8 mouse cellular contexts compared by ENCODE assay signal in the genomic region with DNA sequence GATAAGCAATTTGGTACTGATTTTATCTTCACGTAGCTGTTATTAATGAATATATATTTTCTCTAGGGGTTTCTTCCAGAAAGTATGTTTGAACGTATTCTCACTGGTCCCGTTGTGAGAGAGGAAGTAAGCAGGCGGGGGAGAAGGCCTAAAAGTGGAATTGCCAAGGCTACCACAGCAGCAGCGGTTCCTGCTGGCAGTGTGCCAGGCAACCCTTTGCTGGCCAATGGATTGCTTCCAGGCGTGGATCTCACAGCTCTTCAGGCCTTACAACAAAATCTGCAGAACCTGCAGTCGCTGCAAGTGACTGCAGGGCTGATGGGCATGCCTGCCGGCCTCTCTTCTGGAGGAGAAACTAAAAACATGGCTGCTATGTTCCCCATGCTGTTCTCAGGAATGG. TPM values are rescaled to one million over a fixed set of nuclear protein-coding genes. Genes with fewer than 3 reads are reported as not detected.
DNase-seq lines count a peak whose midpoint lies in the region; ATAC-seq and TF ChIP-seq lines count a peak whose summit lies in the region.

No protein-coding gene starts in this region.

- H3K9me3 ChIP-seq in liver, embryonic 12.5 days (replicated peaks) = no peaks in the 10 kb centered on the region
- H3K9me3 ChIP-seq in neural tube, embryonic 13.5 days = no peaks in the 10 kb centered on the region

- no peak for TF ChIP-seq CTCF in liver, adult 2 months (IDR thresholded peaks at IDR 0.05; ENCODE audit: low read depth, low read length)
- TF ChIP-seq CTCF in gastrocnemius, adult 2 months (IDR thresholded peaks at IDR 0.05) = no peak

- TF ChIP-seq POLR2A in liver, adult 2 months (IDR thresholded peaks at IDR 0.05; ENCODE audit: extremely low read depth, insufficient read depth, low read length) = no peak

- peak; percentile 21 for DNase-seq in liver, adult 2 months (ENCODE audit: extremely low read depth, low read depth, low spot score)
- DNase-seq in cerebellum, adult 11 months = peak; percentile 53
- peak; percentile 74 for DNase-seq in gastrocnemius, adult 2 months
- peak; percentile 66 for DNase-seq in kidney, adult 18-20 months
- peak; percentile 46 to 55 for DNase-seq in left cerebral cortex, postnatal 36 days (ENCODE audit: low spot score in 2 of 2)
- DNase-seq in natural killer cell, adult 2 months (ENCODE audit: low spot score in 2 of 2) = no peak

- peaks cover 48% of the 10 kb centered on the region for H3K36me3 ChIP-seq in liver, adult 2 months (ENCODE audit: control insufficient read depth, insufficient read depth, low read length)
- peaks cover 40% of the 10 kb centered on the region for H3K36me3 ChIP-seq in liver, embryonic 12.5 days
- H3K36me3 ChIP-seq in neural tube, embryonic 13.5 days = peaks cover 66% of the 10 kb centered on the region

- intact Hi-C loops in gastrocnemius, adult 2 months (cut with DNase I) = no loop called here
- intact Hi-C loops in left cerebral cortex, postnatal 36 days (cut with DNase I) = no loop called here

- H3K27me3 ChIP-seq in liver, adult 2 months (ENCODE audit: control insufficient read depth, insufficient read depth, low read length) = no peaks in the 10 kb centered on the region
- H3K27me3 ChIP-seq in liver, embryonic 12.5 days (replicated peaks) = no peaks in the 10 kb centered on the region
- H3K27me3 ChIP-seq in neural tube, embryonic 13.5 days = no peaks in the 10 kb centered on the region

- H3K4me3 ChIP-seq in liver, adult 2 months (ENCODE audit: insufficient read depth, low read depth, low read length) = no peak overlapping the region
- no peak overlapping the region for H3K4me3 ChIP-seq in liver, embryonic 12.5 days
- peak overlapping the region; percentile 8; the same call in 1 of the 2 replicates for H3K4me3 ChIP-seq in gastrocnemius, adult 2 months
- H3K4me3 ChIP-seq in neural tube, embryonic 13.5 days = no peak overlapping the region

- no peaks in the 10 kb centered on the region for H3K79me2 ChIP-seq in liver, adult 2 months (ENCODE audit: control insufficient read depth, insufficient read depth, low read length)

- WGBS in liver, adult 2 months = 59% methylated on average over 8 of the region's 8 CpGs
- WGBS in liver, embryonic 12.5 days (ENCODE audit: insufficient replicate concordance) = 68% methylated on average over 8 of the region's 8 CpGs
- 37% methylated on average over 8 of the region's 8 CpGs for WGBS in neural tube, embryonic 13.5 days

- no peaks in the 10 kb centered on the region for H3K4me1 ChIP-seq in liver, adult 2 months (ENCODE audit: control insufficient read depth, insufficient read depth, low read length)
- H3K4me1 ChIP-seq in liver, embryonic 12.5 days = no peaks in the 10 kb centered on the region
- peaks cover 9% of the 10 kb centered on the region; the same call in 1 of the 2 replicates for H3K4me1 ChIP-seq in neural tube, embryonic 13.5 days (replicated peaks)

- no peak overlapping the region for H3K4me2 ChIP-seq in liver, embryonic 12.5 days
- no peak overlapping the region for H3K4me2 ChIP-seq in neural tube, embryonic 13.5 days

- ATAC-seq in liver, embryonic 12.5 days = no peak
- no peak for ATAC-seq in neural tube, embryonic 13.5 days (ENCODE audit: low read depth)

- no peak overlapping the region for H3K27ac ChIP-seq in liver, adult 2 months (replicated peaks; ENCODE audit: insufficient read depth, low read depth, low read length)
- no peak overlapping the region for H3K27ac ChIP-seq in liver, embryonic 12.5 days
- peak overlapping the region; percentile 20; the same call in 1 of the 2 replicates for H3K27ac ChIP-seq in gastrocnemius, adult 2 months
- peak overlapping the region; percentile 38 for H3K27ac ChIP-seq in neural tube, embryonic 13.5 days (replicated peaks)

- no peak overlapping the region for H3K9ac ChIP-seq in liver, adult 2 months (ENCODE audit: low read depth, low read length)
- no peak overlapping the region for H3K9ac ChIP-seq in liver, embryonic 12.5 days
- H3K9ac ChIP-seq in neural tube, embryonic 13.5 days = no peak overlapping the region

RNA-seq across cellular contexts. Expression of a gene that starts 18.8 kb away (rescaled TPM):
- 33.4 and 36.8 TPM in 2 replicates for total RNA-seq in liver, adult 2 months (2014; rRNA removed)
- 10.5 and 12.5 TPM in 2 replicates for polyA plus RNA-seq in liver, adult 2 months (2012; rRNA removed)
- polyA plus RNA-seq in liver, embryonic 12.5 days (2016; fragmentation: Nextera tagmentation; extraction: Ambion mirVana) = 9.1 and 9.4 TPM in 2 replicates
- total RNA-seq in gastrocnemius, adult 2 months (2021) = 10 to 100 TPM; 39.4 to 40.1 TPM
- total RNA-seq in left cerebral cortex, postnatal 36 days (2021) = 10 to 100 TPM; 35.5 to 45.7 TPM
- 17.8 and 19.0 TPM in 2 replicates for polyA plus RNA-seq in neural tube, embryonic 13.5 days (2015; fragmentation: Nextera tagmentation; extraction: Ambion mirVana)

Comparison
In these comparisons a context has a peak if more than half of its experiments do, and no peak if none do; other contexts are left out.
1. DNase-seq: peak in liver, adult 2 months (single experiment), cerebellum, adult 11 months (single experiment), gastrocnemius, adult 2 months (single experiment), kidney, adult 18-20 months (single experiment) and left cerebral cortex, postnatal 36 days (2 of 2); none in natural killer cell, adult 2 months (0 of 2).
2. H3K27ac ChIP-seq: peak in gastrocnemius, adult 2 months (single experiment) and neural tube, embryonic 13.5 days (single experiment); none in liver, adult 2 months (single experiment) and liver, embryonic 12.5 days (single experiment).